Mouse (Mus musculus) kidney, postnatal 36 days (tissue): ENCODE measurements around the gene Syngr4.
"Not testable (repeated sequence)": the region's sequence is repeated elsewhere in the genome, so short reads cannot be mapped to it uniquely, and the experiment has no call there.

Experiments used
- DNase-seq, 2 experiments: peaks; one replicate each; pipeline ENCODE4 v3.0.0; 2021 to 2022; ENCODE audit warnings: mixed read lengths in 2 of 2

The Syngr4 gene

DNA sequence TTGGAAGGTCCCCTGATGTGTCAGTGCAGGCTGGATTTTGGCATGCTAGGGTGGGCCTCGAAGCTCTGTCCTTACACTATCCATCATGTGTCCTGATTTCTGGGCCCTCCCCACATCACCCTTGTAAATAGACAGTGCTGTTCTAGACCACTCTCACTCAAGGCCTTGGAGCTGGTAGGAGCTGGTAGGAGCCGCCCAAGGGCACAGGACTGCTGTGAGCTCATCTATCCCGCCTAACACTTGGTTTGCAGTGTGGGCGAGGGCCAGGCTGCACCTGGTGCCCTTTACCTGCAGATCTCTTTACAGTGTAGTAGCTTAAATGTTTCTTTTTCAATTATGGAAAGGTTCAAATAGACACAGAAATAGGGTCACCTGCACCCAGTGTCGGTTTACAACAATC lies 18.5 kb upstream of the Syngr4 start:
- no peak for DNase-seq

DNA sequence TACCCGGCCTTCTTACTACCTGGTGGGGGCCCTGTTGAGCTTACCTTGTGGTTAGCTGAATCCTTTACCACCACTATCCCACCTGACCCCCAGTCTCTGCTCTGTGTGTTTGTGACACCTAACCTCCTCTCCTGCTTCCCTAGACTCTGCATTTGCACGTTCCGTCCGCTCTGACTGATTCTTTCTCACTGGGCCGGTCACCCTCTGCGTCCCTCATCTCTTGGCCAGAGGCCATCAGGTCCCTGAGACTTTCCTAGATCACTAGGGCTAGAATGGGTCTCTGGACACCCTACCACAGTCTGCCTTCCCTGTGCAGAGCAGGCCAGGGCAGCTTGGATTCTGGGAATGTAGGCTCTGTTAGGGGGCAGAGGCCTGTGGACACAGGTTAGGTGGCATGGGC lies 17.6 kb upstream of the Syngr4 start:
- DNase-seq, result no peak

DNA sequence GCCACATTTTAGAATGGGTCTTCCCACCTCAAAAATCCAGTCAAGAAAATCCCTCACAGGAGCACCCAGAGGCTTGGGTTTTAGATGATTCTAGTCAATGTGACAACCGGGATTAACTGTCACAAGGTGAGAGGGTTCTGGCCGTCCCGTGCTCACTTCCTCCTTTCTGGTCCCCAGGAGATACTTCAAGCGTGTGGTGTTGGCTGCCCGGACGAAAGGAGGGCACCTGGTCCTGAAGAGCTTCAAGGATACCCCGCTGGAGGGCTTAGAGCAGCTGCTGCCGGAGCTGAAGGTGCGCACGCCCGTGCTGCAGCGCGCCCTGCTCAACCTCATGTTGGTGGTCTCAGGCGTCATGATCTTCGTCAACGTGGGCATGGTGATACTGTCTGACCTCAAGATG lies 12.6 kb upstream of the Syngr4 start:
- no peak for DNase-seq

DNA sequence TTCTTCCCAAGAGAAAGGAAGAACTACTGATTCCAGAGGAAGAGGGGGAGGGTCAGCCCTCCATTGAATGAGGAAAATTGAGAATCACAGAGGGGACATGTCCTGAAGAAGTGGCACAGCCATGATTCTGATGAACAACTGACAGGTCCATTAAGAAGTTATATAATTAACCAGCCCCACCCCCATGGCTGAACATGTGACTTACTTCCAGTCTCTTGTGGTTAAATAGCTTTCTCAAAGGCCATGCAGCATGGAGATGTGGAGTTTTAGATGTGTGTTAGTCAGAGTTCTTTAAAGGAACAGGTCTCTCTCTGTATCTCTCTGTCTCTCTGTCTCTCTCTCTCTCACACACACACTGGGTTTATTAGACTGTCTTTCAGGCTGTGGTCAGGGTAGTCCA lies 11.9 kb upstream of the Syngr4 start:
- peak; percentile 50 to 66 for DNase-seq

DNA sequence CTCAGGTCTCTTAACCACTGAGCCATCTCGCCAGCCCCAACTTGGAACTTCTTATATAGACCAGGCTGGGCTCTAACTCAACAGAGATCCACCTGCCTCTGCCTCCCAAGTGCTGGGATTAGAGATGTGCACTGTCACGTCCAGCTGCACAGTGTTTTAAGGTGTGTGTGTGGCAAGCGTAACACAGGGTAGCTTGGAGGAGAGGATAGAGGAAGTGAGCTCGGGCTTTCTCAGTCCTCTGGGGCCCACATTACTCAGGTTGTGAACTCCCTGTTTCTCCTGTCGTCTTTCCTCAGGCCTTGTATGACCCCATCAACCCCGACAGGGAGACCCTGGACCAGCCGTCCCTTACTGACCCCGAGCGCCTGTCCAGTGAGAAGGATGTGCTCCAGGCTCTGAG lies 10.1 kb upstream of the Syngr4 start:
- no peak for DNase-seq

DNA sequence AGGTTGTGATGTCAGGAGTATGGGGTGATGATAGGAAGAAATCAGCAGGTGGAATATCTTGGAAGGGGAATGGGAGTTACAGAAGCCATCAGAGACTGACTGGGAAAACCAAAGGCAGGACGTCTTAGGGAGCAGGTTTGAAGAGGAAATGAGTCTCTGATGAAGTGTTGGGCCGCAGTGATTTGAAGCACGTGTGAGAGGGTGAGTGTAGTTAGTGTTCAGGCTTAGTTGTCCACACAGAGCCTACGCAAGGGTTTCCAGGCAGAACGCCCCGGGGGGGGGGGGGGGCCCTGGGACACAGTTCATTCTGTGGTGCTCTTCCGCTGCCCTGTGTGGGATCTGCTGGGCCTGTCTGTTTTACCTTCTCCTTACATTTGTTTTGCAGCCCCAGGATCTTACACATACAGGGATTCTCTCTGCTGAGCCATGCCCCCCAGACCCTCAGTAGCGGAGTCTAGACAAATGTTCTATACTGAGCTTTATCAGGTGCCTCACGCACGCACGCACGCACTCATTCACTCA lies 6.0 kb upstream of the Syngr4 start:
- DNase-seq, result no peak

DNA sequence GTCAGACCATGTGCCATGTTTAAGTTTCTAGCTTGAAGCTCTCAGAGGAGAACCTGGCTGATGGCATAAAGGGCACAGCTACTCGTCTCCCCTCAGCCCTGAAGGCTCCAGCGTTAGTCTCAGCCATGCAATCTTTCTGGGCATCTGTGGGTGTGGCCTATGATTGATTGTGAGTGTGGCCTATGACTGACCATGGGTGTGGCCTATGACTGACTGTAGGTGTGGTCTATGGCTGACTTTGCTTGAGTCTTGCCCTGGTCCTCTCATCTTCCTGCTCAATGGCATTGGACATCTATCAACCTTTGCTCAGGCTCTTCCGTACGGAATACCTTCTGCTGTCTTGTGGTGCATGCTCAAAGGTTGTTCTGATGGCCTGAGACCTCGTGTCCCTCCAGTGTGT lies 5.0 kb upstream of the Syngr4 start:
- peak; percentile 40 to 64 for DNase-seq

DNA sequence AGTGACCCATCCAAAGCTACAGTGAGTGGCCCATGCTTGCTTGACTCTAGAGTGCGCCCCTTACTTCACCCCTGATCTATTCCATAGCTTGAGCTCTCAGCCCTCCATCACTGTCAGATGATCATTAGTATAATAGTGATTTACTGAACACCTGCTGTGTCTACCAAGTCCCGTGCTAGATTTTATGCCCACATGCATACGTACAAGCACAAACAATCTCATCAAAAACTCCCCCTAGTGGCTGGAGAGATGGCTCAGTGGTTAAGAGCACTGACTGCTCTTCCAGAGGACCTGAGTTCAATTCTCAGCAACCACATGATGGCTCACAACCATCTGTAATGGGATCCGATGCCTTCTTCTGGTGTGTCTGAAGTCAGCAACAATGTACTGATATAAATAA lies 1.6 kb upstream of the Syngr4 start:
- peak; percentile 36 to 37 for DNase-seq

DNA sequence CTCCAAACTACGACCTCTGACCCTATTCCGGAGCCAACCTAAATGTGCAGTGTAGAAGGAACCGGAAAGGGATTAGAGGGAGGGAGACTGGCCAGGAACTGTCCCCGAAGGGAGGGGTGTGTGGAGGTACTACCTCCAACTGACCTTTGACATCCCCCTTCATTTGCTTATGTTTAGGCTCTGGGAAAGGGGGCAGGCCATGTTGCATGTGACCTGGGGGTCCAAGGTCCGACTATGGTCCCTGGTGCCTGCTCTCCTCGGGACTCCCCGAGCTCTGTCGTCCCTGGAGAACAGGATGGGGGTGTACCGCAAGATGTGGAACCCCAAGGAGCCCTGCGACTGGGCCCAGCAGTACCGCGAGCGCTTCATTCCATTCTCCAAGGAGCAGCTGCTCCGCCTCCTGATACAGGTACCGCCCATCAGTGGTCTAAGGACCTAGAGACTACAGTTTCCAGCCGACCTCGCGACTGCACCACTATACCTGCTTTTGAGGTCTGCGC lies 794 bp upstream of the Syngr4 start:
- DNase-seq, result peak; percentile 77 to 91

DNA sequence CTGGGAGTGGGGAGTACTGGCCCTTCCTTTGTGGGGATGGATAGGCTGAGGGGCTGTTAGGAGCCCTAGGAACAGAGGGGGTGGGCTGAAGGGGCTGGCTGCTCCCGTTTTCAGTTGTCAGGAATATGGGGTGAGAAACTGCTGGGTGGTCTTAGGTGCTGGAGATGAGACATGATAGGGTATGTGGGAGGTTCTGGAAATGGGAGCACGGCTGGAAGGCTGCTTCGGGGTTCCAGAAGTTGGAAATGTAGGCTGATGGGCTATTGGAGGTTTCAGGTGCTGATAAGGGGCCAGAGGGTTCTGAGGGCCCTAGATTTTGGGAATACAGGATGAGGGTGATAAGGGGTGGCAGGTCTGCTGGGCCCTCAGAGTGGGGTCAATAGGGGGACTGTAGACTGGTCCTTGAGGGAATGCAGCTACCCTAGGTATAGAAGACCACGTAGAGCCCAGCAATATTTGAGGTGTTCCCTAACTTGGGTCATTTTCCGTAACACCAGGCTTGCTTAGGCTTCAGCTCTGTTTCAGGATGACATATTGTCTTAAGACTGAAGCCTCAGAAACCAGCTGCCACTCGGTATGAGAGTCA lies 490 bp downstream of the Syngr4 start:
- no peak for DNase-seq

DNA sequence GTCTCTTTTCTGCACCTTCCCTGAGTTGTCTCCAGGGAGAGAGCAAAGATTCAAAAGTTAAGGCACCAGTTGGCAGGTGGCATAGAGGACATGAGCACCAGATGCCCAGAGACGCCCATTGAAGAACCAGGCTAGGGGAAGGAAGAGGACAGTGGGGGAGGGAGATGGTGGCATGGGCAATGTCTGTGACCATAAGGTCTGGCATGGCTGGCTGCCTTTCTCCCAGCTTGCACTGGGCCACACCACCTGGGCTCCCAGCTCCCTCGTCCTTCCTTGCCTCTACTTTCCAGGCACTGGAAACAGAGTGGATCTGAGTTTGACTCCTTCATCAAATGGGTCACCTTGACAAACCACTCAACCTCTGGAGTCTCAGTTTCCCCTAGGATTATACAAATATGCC lies 3.9 kb downstream of the Syngr4 start:
- no peak for DNase-seq

DNA sequence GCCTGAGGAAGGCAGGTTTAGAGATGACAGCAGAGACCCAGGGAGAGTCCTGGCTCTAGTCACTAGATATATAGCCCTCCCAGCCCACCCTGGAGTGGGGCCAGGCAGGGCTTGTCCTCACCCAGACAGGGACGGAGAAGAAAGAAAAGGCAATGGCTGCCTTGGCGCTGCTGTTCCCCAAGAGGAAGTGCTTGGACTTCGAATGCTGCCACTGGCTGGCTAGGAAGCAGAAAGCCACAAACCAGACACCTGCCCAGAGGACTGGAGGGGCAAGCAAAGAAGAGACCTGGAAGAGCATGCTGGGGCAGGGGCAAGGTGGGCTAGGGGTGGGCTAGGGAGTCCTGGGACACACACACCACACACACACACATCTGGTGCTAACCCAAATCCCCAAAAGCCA lies 9.3 kb downstream of the Syngr4 start:
- no peak for DNase-seq

DNA sequence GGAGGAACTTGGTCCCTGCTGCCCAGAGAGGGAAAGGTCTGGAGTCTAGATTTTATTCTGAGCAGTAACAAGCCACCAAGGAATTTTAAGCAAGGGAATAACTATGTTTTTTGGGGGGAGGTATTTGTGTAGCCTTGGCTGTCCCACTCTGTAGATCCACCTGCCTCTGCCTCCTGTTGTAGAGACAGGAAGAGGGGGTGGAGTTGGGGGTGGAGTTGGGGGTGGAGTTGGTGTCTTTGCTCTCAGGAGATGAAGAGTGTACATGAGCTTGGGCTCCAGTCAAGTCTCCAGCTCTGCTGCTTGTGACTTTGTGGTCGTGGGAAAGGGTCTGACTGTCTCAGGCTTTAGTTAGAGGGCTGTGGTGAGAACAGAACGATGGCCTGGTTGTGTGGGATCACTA lies 15.5 kb downstream of the Syngr4 start:
- no peak for DNase-seq

DNA sequence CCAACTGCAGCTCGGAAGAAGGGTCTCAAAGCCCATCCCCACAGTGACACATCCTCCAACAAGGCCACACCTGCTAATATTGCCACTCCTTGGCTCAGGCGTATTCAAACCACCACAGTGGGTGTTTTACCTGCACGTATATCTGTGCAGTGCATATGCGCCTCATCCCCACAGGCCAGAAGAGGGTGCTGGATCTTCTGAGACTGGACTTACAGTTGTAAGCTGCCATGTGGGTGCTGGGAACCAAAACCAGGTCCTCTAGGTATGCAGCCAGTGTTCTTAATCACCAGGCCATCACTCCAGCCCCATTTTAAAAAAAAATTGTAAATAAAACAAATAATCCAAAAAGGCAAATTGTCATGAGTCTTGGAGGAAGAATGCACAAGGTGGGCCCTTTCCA lies 16.0 kb downstream of the Syngr4 start:
- no peak for DNase-seq

DNA sequence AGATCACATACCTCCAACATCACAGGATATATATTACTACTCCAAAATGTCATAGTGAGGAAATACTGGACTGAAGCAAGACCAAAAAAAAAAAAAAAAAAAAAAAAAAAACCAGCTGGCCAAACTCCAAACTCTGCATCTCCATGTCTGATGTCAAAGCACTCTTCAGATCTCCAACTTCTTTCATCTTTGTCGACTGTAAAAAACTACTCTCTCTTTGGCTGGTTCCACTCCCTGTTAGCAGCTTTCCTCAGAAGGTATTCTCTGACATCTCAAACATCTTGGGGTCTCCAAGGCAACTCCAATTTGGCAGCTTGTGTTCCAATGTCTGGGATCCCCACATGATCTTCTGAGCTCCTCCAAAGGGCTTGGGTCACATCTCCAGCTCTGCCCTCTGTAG lies 18.2 kb downstream of the Syngr4 start, which contains the start of gene Grin2d:
Grin2d (minus strand) TSS at position 101 of the 400 bp plus-strand sequence.
- DNase-seq, result not testable (repeated sequence)

DNA sequence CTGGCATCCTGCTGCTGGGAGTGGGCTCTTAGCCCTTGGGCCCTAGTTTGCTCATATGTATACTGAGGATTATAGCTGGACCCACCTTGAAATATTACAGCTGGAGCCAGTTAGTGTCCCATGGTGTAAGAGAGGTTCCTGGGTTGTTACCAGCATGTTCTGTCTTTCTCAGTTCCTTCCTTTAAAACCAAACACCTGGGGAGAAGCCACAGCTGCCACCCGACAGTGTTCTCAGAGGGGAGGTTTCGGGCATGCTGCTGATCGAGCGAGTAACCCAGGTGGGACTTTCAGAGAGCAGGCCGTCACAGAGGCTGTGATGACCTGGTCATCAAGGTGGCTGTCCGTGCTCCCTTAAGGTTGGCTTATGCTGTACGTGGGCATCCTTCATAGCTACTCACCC lies 19.6 kb downstream of the Syngr4 start:
- DNase-seq, result no peak

DNA sequence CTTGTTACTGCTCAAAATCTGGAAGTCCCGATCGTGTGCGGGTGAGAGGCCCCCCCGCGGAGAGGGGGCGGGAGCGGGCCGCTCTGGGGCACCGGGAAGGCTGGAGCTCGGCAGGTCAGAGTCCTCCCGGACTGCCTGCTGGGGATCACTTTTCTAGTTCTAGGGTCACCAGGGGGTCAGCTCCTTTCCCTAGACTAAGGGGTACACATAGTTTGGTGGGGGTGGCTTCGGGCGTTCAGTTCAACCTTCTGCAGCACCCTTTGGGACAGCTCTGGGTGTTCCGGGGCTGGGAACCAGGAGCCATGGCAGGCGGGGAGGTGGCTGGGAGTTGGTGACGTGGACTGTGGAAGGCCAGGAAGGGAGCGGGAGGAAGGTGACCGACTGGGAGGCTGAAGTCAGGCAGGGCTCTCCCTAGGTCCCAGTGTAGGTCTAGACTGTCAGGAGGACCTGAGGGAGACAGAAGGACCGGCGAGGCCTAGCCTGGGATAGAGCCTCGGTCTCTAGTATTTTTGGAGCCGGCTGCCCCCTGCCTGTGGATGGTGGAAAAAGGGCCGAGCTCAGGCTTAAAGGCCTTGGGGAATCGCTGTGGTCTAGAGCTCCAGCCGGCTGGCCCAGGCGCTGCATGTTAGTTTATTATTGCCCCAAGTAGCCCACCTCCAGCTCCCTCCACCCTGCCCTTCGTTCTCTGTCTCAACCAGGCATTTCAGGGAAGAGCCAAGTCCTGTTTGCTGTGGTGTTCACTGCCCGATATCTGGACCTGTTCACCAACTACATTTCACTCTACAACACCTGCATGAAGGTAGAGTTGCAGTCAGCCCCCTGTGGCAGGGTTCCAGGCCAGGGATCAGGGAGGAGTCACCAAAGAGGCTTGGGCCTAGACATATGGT lies 23.2 kb downstream of the Syngr4 start:
- peak; percentile 58 to 78 for DNase-seq

DNA sequence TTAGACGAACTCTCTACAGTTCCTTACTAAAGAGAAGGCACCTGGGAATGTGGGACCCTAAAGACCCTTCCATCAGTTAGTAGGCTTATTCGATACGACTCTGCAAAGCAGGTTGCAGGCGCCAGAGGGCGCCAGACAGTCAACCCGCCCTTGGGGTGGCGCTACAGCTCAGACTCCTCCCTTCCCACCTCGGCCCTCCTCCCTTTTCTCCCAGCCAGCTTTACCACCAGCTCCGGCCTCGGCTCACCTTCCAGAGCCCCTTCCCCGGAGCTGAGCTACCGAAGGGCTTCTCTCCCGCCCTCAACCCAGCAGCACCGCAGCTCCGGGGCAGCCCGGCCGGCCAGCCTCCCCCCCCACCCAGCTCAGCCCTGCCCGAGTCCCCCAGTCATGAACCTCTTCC lies 23.9 kb downstream of the Syngr4 start, which contains the start of gene Kdelr1:
Kdelr1 (plus strand) TSS at position 149 of the 400 bp plus-strand sequence.
- DNase-seq, result peak; percentile 90 to 93

DNA sequence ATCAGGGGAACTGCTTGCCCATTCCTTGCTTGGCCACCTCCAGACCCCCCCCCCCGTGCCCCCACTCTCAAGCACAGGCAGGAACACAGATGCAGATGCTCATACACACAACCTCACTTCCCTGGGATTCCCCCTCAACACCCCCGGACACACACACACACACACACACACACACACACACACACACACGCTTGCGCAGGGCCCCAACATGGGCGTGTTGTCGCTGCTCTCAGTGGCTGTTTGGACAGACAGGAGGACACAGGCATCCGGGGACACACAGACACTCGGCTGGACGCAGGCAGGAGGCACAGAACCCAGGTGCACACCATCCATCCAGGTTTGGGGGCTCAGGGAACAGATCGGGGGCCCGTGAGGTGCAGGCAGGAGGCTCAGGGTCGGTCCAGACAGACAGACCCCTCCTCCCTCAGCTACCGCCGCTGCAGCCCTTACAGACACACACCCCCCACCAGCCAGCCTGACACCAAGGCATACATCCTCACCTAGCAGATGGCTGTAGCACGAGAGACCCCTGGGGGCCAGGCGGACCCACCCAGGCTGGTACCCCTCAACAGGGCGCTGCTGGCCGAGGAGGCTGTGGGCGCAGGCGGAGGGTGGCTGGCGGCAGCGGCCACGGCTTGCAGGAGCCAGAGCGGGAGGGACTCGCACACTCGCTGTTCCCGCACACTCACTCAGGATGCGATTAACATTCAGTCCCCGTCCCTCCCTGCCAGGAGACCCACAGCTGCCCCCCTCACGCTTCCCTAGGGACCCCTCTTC lies 26.0 kb downstream of the Syngr4 start:
- no peak for DNase-seq

DNA sequence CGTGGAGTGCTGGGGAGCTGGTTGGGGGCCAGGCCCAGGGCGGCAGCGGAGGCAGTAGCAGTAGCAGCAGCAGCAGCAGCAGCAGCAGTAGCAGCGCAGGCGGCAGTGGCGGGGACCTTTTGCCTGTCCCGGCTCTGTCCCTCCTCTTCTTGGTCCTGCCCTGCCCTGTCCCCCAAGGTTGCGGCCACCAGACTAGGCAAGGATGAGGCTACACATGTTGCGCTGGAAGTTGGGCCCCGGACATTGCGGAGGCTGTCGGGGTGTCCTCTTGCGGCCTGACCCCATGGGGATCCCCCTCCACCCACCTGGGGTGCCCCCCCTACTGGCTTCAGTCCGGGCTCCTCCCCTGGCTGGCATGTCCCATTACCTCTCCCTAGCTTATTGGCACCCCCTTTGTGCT lies 26.7 kb downstream of the Syngr4 start:
- DNase-seq, result peak in 1 of 2 experiments; percentile 12

DNA sequence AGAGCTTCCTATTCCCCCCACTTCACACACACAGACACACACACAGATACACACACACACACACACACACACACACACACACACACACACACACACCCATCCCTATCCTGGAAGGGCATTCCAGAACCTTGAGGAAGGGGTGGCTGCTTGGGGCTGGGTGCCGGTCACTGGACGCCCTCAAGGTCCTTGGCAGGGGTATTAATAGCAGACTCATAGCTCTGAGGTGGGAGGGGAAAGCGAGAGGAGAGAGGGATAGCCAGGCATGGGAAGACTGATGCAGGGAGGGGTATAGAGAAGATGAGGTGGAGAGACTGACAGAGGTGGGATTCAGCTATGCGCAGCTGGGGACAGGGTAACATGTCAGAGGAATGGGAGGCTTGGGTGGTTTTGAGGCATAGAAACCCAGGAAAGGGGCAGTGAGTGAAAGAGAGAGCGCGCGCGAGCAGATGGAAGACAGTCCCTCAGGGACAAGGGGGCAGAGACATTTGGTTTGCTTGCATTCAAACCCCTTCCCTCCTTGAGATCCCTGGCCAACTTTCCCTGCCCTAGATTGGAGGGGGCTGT lies 27.3 kb downstream of the Syngr4 start:
- DNase-seq, result no peak

DNA sequence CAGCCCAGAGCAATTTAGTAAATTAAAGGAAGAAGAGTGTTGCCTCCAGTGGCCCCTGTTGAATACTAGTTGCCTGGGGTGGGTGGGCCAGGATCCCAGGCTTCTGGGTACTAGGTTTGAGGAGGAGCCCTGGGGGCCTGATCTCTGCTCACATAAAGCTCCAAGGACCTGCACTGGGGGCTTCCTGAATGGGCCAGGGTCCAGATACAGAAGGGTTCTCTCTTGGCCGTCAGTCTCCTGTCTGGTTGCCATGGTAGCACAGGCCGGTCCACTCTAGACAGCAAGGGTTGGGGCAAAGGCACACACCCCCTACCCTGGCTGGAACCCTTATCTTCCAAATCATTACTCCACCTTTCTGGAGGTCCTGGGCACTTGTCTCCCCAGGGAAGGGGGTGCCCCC lies 28.6 kb downstream of the Syngr4 start:
- no peak for DNase-seq
